Mouse (Mus musculus) heart, postnatal 0 days (tissue): ENCODE measurements at regions not wholly inside any gene's neighbourhood (a gene's known extent, or its start where the extent isn't known, plus 50 kb on each side); places are given as distances from the start of the nearest gene placed in this dataset.

ENCODE experiments used
- ATAC-seq: fragments of 200-750 bp; cut with Nextera tagmentation; 2 replicates; pipeline ENCODE4 v1.8.0; 2017; ENCODE audit warnings: low read depth, moderate number of reproducible peaks, moderate library complexity; ENCODE audit not compliant: insufficient read depth
- DNase-seq: peaks from one replicate; pipeline ENCODE4 v3.0.0-alpha.2; 2016; ENCODE audit warnings: low spot score
- H3K27ac ChIP-seq: fragments of 300-500 bp; sonication (generic); 2 replicates; pipeline ENCODE4 v1.5.1; 2014; ENCODE audit warnings: low read depth, mild to moderate bottlenecking
- H3K27me3 ChIP-seq: fragments of 300-500 bp; sonication (generic); 2 replicates; pipeline ENCODE4 v1.6.1; 2014; ENCODE audit warnings: low read length, mixed read lengths; ENCODE audit not compliant: control insufficient read depth, insufficient read depth
- H3K36me3 ChIP-seq: fragments of 300-500 bp; sonication (generic); replicated peaks from 2 replicates; pipeline ENCODE4 v1.6.1; 2014; ENCODE audit warnings: low read length, mixed read lengths; ENCODE audit not compliant: control insufficient read depth, insufficient read depth
- H3K4me1 ChIP-seq: fragments of 300-500 bp; sonication (generic); 2 replicates; pipeline ENCODE4 v1.6.1; 2014; ENCODE audit warnings: antibody characterized with exemption; ENCODE audit not compliant: control insufficient read depth, insufficient read depth
- H3K4me2 ChIP-seq: fragments of 300-500 bp; sonication (generic); 2 replicates; pipeline ENCODE4 v1.6.1; 2014; ENCODE audit warnings: low read depth, mild to moderate bottlenecking, low read length, moderate library complexity
- H3K4me3 ChIP-seq: fragments of 300-500 bp; sonication (generic); 2 replicates; pipeline ENCODE4 v1.5.1; 2014; ENCODE audit warnings: low read depth, low read length
- H3K9ac ChIP-seq: fragments of 300-500 bp; sonication (generic); replicated peaks from 2 replicates; pipeline ENCODE4 v1.6.1; 2014; ENCODE audit warnings: low read depth, low read length, mixed read lengths
- H3K9me3 ChIP-seq: fragments of 300-500 bp; sonication (generic); replicated peaks from 2 replicates; pipeline ENCODE4 v1.6.1; 2016; ENCODE audit warnings: low read length; ENCODE audit not compliant: control insufficient read depth
- CTCF ChIP-seq: IDR thresholded peaks from 2 replicates; pipeline ENCODE4 v1.5.1; 2016; ENCODE audit warnings: antibody characterized with exemption, control low read depth, low read depth
- EP300 ChIP-seq: IDR thresholded peaks from 2 replicates; pipeline ENCODE4 v1.6.1; 2016; ENCODE audit warnings: antibody characterized with exemption, low read depth
- WGBS: fragments of 180-500 bp; shearing (Covaris S2); extraction: QIAGEN DNeasy Blood & Tissue Kit; methylation state at CpG from one replicate; pipeline ENCODE4 v1.1.7; 2014; 5-methylcytosine and 5-hydroxymethylcytosine counted together

DNA sequence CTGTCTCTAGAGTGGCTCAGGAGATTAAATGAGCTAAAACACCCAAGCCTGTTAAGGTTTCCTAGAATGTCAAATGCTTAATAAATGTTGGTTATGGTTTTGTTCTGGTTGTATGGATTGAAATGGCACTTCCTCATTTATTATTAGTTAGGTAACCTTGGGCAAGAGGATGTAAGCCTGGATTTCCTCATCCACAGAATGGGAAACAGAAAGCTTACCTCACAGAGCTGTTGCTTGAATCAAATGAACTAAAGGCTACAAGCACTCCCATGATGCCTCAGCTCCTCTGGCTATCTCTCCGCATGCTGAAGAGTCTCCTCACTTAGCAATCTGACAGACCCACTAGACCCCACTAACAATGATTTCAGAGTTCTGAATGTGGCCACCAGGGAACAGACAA is 82.8 kb upstream of the Pcgf5 start:
- ATAC-seq (no peak), DNase-seq (no peak)
- Histone ChIP-seq H3K27ac (peak overlapping the region; percentile 86), H3K4me1 (peaks cover 24% of the 10 kb centered on the region), H3K27me3 (no peaks in the 10 kb centered on the region), H3K9ac (no peak overlapping the region), H3K36me3 (no peaks in the 10 kb centered on the region), H3K4me3 (no peak overlapping the region), H3K9me3 (peaks cover 4% of the 10 kb centered on the region; the same call in 1 of the 2 replicates), H3K4me2 (no peak overlapping the region)
- WGBS: 90% methylated on average over 1 of the region's 1 CpGs
- no peak for TF ChIP-seq CTCF

GRCm38 (mm10) chr19:36266346-36266745 is 81.8 kb upstream of the Pcgf5 start:
- no peak for ATAC-seq
- TF ChIP-seq EP300 (no peak), CTCF (no peak)
- Histone ChIP-seq H3K36me3 (no peaks in the 10 kb centered on the region), H3K9me3 (peaks cover 4% of the 10 kb centered on the region; the same call in 1 of the 2 replicates), H3K27me3 (no peaks in the 10 kb centered on the region), H3K4me3 (no peak overlapping the region), H3K4me1 (peaks cover 24% of the 10 kb centered on the region), H3K27ac (peak overlapping the region; percentile 60), H3K9ac (no peak overlapping the region), H3K4me2 (no peak overlapping the region)
- WGBS: 48% methylated on average over 8 of the region's 8 CpGs
- DNase-seq: no peak

DNA sequence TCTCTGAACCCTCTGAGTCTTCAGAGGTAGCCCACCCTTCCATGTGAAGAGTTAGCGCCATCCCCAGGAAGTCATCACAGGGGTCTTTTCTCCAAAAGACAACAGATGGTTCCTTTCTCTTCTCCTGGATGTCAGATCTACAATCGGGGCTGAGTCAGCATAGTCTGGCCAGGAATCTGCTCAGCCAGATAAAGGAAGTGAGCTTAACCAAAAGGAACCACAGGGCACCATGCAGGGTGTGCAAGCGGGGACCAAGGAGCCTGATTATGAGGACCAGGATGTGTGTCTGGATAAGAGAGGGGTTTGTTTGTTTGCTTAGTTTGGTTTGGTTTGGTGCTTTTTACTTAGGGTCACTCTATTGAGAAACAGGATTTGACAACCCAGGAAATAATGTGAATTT is 74.6 kb upstream of the Pcgf5 start:
- Histone ChIP-seq H3K27ac (no peak overlapping the region), H3K4me3 (no peak overlapping the region), H3K4me1 (no peaks in the 10 kb centered on the region; the same call in 1 of the 2 replicates), H3K36me3 (no peaks in the 10 kb centered on the region), H3K9me3 (no peaks in the 10 kb centered on the region), H3K4me2 (no peak overlapping the region), H3K27me3 (no peaks in the 10 kb centered on the region), H3K9ac (no peak overlapping the region)
- 44% methylated on average over 3 of the region's 3 CpGs for WGBS
- DNase-seq (no peak), ATAC-seq (no peak)
- no peak for TF ChIP-seq CTCF
- TF ChIP-seq EP300: no peak

GRCm38 (mm10) chr19:36285465-36285864 is 62.6 kb upstream of the Pcgf5 start:
- ATAC-seq (no peak), DNase-seq (no peak)
- Histone ChIP-seq H3K4me1 (no peaks in the 10 kb centered on the region), H3K9me3 (no peaks in the 10 kb centered on the region), H3K9ac (no peak overlapping the region), H3K4me2 (no peak overlapping the region), H3K27ac (no peak overlapping the region), H3K27me3 (no peaks in the 10 kb centered on the region), H3K4me3 (no peak overlapping the region), H3K36me3 (no peaks in the 10 kb centered on the region)
- TF ChIP-seq EP300 (no peak), CTCF (no peak)
- WGBS: 78% methylated on average over 4 of the region's 4 CpGs

- Histone ChIP-seq H3K9me3 (no peaks in the 10 kb centered on the region), H3K27ac (no peak overlapping the region), H3K27me3 (no peaks in the 10 kb centered on the region), H3K4me3 (no peak overlapping the region), H3K4me2 (no peak overlapping the region), H3K36me3 (no peaks in the 10 kb centered on the region), H3K4me1 (no peaks in the 10 kb centered on the region), H3K9ac (no peak overlapping the region)
- TF ChIP-seq CTCF (no peak), EP300 (no peak)
- 27% methylated on average over 4 of the region's 4 CpGs for WGBS
- ATAC-seq: no peak
- no peak for DNase-seq
Observed at GRCm38 (mm10) chr19:36290778-36291177, 57.3 kb upstream of the Pcgf5 start.

DNA sequence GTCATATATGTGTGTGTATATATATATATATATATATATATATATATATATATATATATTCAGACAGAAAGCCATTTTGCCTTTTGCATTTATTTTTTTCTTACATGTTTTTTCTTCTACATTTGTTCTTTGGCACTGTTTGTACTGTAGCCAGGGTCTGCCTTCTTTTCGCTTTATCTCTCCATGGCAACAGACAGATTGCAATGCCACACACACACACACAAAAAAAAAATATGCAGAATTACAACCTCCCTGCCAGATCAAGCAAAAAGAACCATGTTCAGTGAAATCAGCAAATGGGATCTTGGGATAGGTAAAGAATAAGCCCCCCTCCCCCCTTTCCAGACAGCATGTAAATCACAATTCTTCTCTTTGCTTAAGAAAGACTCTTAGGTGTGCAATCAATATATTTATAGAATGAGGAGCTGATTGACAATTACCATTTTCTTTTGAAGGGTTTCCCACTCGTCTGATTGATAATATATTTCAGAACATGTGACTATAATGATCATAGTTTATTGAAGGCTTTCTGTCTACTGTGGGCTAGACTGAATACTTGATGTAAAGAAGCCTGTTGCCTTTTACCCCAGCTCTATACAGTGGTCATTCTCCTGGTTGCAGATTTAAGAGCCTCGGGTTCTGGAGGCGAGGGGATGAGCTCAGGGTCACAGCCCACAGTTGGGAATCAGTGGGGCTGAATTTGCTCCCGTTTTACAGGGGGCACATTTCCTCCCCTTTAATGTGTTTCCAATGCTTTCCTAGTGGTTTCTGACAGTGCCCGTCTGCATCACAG is 54.7 kb upstream of the Pcgf5 start:
- no peaks in the 10 kb centered on the region for H3K36me3 ChIP-seq
- TF ChIP-seq EP300 (no peak), CTCF (no peak)
- no peak for DNase-seq
- H3K9me3 ChIP-seq: no peaks in the 10 kb centered on the region
- WGBS: 66% methylated on average over 6 of the region's 6 CpGs
- ATAC-seq: no peak
- H3K4me3 ChIP-seq: no peak overlapping the region
- H3K4me2 ChIP-seq: no peak overlapping the region
- H3K4me1 ChIP-seq: no peaks in the 10 kb centered on the region
- no peak overlapping the region for H3K9ac ChIP-seq
- H3K27ac ChIP-seq: no peak overlapping the region
- no peaks in the 10 kb centered on the region for H3K27me3 ChIP-seq
